Mouse (Mus musculus) effector memory CD4-positive, alpha-beta T cell, adult 7 months (primary cell): ENCODE measurements around the gene Zfp980. TPM values are rescaled to one million over a fixed set of nuclear protein-coding genes. Genes with fewer than 3 reads are reported as not detected.

Source experiments
- polyA plus RNA-seq: library from polyadenylated mRNA; unstranded; fragments of 100-300 nt; shearing (Covaris generic); gene quantifications from one replicate; pipeline ENCODE4 v1.2.1, GENCODE M21; 2017

Zfp980 gene
- not detected for polyA plus RNA-seq

DNA sequence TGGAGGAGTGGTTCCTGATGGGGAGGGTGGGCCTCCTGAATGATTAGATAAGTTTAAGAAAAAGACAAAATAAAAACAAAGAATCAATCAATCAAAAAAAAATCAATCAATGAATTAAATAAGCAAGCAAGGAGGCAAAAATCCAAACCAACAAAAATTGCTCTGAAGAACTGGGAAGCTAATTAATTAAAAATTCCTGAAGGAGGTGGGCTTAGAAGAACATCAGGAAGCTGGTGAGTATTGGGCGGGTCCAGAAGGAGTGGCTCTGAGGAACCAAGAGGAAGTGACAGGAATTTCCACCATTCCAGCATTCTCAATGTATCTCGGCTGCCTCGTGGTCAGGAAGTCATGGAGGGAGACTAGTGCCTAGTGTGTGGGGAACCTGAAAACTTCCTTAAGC is at the start of gene Zfp980:
Gene Zfp980 (plus strand): TSS at position 301 of the 400 bp plus-strand sequence.

Other genes starting within 250 kb of the Zfp980 start
- gene Zfp990, start 159.9 kb upstream of the Zfp980 start, polyA plus RNA-seq = 1.9 TPM
- 3.2 TPM for gene Gm13212, start 85.5 kb upstream of the Zfp980 start, polyA plus RNA-seq
- gene Zfp986, start 198.1 kb downstream of the Zfp980 start, polyA plus RNA-seq = not detected